Mouse (Mus musculus) testis, adult 2 months (tissue): Measurements from ENCODE around the gene Socs7.

Source experiments
- CTCF ChIP-seq: fragments of 200-500 bp; IDR thresholded peaks from 2 replicates; pipeline ENCODE4 v1.5.1; 2012; ENCODE audit warnings: low read depth, mild to moderate bottlenecking, inconsistent platforms, low read length, moderate library complexity; ENCODE audit not compliant: control insufficient read depth, insufficient read depth, insufficient replicate concordance
- POLR2A ChIP-seq: fragments of 200-500 bp; IDR thresholded peaks from 2 replicates; pipeline ENCODE4 v1.6.1; 2012; ENCODE audit warnings: low read depth, mild to moderate bottlenecking, inconsistent platforms, low read length, moderate library complexity; ENCODE audit not compliant: control insufficient read depth

GRCm38 (mm10) chr11:97441658-97442125, 79.3 kb downstream of the Socs7 start:
- TF ChIP-seq CTCF, result no peak
- TF ChIP-seq POLR2A, result no peak
